Mouse (Mus musculus) hindbrain, embryonic 16.5 days (tissue): Measurements from ENCODE around the gene Olfr750. TPM values are rescaled to one million over a fixed set of nuclear protein-coding genes. Genes with fewer than 3 reads are reported as not detected.

Source experiments
- ATAC-seq: fragments of 200-750 bp; cut with Nextera tagmentation; 2 replicates; pipeline ENCODE4 v1.8.0; 2017; ENCODE audit warnings: moderate TSS enrichment, moderate library complexity
- H3K27ac ChIP-seq: fragments of 300-500 bp; sonication (generic); 2 replicates; pipeline ENCODE4 v1.5.1; 2014; ENCODE audit warnings: low read depth, mild to moderate bottlenecking, control low read depth, low read length, moderate library complexity
- H3K27me3 ChIP-seq: fragments of 300-500 bp; sonication (generic); replicated peaks from 2 replicates; pipeline ENCODE4 v1.6.1; 2014; ENCODE audit warnings: low read length; ENCODE audit not compliant: control insufficient read depth, insufficient read depth
- H3K36me3 ChIP-seq: fragments of 300-500 bp; sonication (generic); 2 replicates; pipeline ENCODE4 v1.6.1; 2014; ENCODE audit warnings: mild to moderate bottlenecking, low read length, moderate library complexity, mixed read lengths; ENCODE audit not compliant: control insufficient read depth, insufficient read depth
- H3K4me1 ChIP-seq: fragments of 300-500 bp; sonication (generic); 2 replicates; pipeline ENCODE4 v1.6.1; 2014; ENCODE audit warnings: low read depth, low read length; ENCODE audit not compliant: control insufficient read depth, insufficient read depth
- H3K4me2 ChIP-seq: fragments of 300-500 bp; sonication (generic); 2 replicates; pipeline ENCODE4 v1.6.1; 2014; ENCODE audit warnings: mild to moderate bottlenecking, low read length, control low read depth, moderate library complexity
- H3K4me3 ChIP-seq: fragments of 300-500 bp; sonication (generic); 2 replicates; pipeline ENCODE4 v1.5.1; 2014; ENCODE audit warnings: mild to moderate bottlenecking, low read length, control low read depth, moderate library complexity
- H3K9ac ChIP-seq: fragments of 300-500 bp; sonication (generic); 2 replicates; pipeline ENCODE4 v1.6.1; 2014; ENCODE audit warnings: low read depth, mild to moderate bottlenecking, control low read depth, low read length, moderate library complexity
- H3K9me3 ChIP-seq: fragments of 300-500 bp; sonication (generic); 2 replicates; pipeline ENCODE4 v1.6.1; 2014; ENCODE audit warnings: mild to moderate bottlenecking, low read length, moderate library complexity; ENCODE audit not compliant: control insufficient read depth
- WGBS: fragments of 180-500 bp; shearing (Covaris S2); extraction: QIAGEN DNeasy Blood & Tissue Kit; methylation state at CpG from one replicate; pipeline ENCODE4 v1.1.7; 2014; 5-methylcytosine and 5-hydroxymethylcytosine counted together
- polyA plus RNA-seq: library from polyadenylated mRNA; unstranded; fragments of >200 nt; fragmentation: Nextera tagmentation; extraction: Ambion mirVana; gene quantifications from 2 replicates; pipeline ENCODE4 v1.2.1, GENCODE M21; 2015

The Olfr750 gene
- polyA plus RNA-seq, 1 experiment from 2014 or later, result 0.03 TPM

GRCm38 (mm10) chr14:51050063-51050462 lies 24.2 kb downstream of the Olfr750 start, which contains the start of gene Rnase11:
TSS of gene Rnase11 (minus strand) at chr14:51050163.
- Histone ChIP-seq H3K4me1 (no peaks in the 10 kb centered on the region), H3K9me3 (no peaks in the 10 kb centered on the region), H3K27me3 (no peaks in the 10 kb centered on the region), H3K4me2 (no peak within 1 kb of the TSS), H3K9ac (no peak within 1 kb of the TSS), H3K36me3 (no peaks in the 10 kb centered on the region), H3K27ac (no peak within 1 kb of the TSS), H3K4me3 (no peak within 1 kb of the TSS)
- WGBS, result 93% methylated on average over 2 of the region's 2 CpGs
- no peak for ATAC-seq

DNA sequence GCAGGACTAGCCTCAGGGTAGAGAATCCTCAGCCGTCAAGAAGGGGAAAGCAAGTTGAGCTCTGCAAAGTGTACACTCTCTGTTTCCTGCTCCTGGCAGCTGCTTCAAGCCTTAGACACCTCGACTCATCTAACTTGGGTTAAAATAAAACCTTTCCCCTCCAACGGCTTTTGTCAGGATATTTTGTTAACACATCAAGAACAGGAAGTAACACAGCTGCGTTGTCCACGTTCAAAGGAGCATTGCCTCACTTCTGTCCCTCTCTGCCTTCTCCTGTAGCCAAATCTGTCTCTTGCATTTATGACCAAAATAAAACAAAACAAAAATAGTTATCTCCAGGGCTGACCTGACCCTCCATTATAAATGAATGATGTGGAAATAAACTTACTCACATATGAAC lies 26.4 kb downstream of the Olfr750 start:
- no peak overlapping the region for H3K4me3 ChIP-seq
- no peaks in the 10 kb centered on the region for H3K27me3 ChIP-seq
- 76% methylated on average over 5 of the region's 5 CpGs for WGBS
- H3K4me1 ChIP-seq, result no peaks in the 10 kb centered on the region
- no peak overlapping the region for H3K9ac ChIP-seq
- no peaks in the 10 kb centered on the region for H3K36me3 ChIP-seq
- no peak overlapping the region for H3K27ac ChIP-seq
- no peaks in the 10 kb centered on the region for H3K9me3 ChIP-seq
- no peak for ATAC-seq
- no peak overlapping the region for H3K4me2 ChIP-seq

- no peaks in the 10 kb centered on the region for H3K9me3 ChIP-seq
- no peak within 1 kb of the TSS for H3K9ac ChIP-seq
- H3K4me2 ChIP-seq, result no peak within 1 kb of the TSS
- no peaks in the 10 kb centered on the region for H3K4me1 ChIP-seq
- WGBS, result 60% methylated on average over 6 of the region's 6 CpGs
- no peaks in the 10 kb centered on the region for H3K36me3 ChIP-seq
- no peak within 1 kb of the TSS for H3K27ac ChIP-seq
- H3K27me3 ChIP-seq, result no peaks in the 10 kb centered on the region
- no peak within 1 kb of the TSS for H3K4me3 ChIP-seq
- no peak for ATAC-seq
Measured at GRCm38 (mm10) chr14:51041769-51042168, 32.5 kb downstream of the Olfr750 start, which contains the start of gene Rnase9. TSS of gene Rnase9 (minus strand) at chr14:51041869.

GRCm38 (mm10) chr14:51036214-51036613 lies 38.0 kb downstream of the Olfr750 start:
- no peak overlapping the region for H3K4me2 ChIP-seq
- no peak overlapping the region for H3K9ac ChIP-seq
- H3K27me3 ChIP-seq, result no peaks in the 10 kb centered on the region
- no peaks in the 10 kb centered on the region for H3K36me3 ChIP-seq
- H3K9me3 ChIP-seq, result no peaks in the 10 kb centered on the region
- no peak for ATAC-seq
- 89% methylated on average over 4 of the region's 4 CpGs for WGBS
- H3K4me3 ChIP-seq, result no peak overlapping the region
- H3K4me1 ChIP-seq, result no peaks in the 10 kb centered on the region
- no peak overlapping the region for H3K27ac ChIP-seq

DNA sequence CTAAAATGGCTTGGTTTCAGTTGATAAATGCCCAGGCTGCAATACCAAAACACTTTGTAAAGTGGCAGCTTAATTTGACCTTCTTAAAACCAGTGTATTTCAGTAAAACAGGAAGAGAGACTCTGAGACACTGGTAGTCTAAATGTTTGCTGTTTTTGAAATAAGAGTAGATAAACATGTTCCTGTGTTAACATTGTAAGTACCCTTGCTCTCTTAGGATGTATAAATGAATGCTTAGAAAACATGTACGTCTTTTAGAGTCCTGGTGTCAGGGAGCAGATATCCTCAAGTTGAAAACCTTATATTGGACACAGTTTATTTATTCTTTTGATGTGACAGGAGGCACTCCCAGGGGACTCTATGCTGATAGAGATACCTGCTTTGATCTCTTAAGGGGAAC lies 39.0 kb downstream of the Olfr750 start:
- H3K4me1 ChIP-seq, result no peaks in the 10 kb centered on the region
- no peak overlapping the region for H3K9ac ChIP-seq
- no peak overlapping the region for H3K4me2 ChIP-seq
- no peak for ATAC-seq
- H3K36me3 ChIP-seq, result no peaks in the 10 kb centered on the region
- no peak overlapping the region for H3K4me3 ChIP-seq
- H3K27ac ChIP-seq, result no peak overlapping the region
- H3K9me3 ChIP-seq, result no peaks in the 10 kb centered on the region
- 67% methylated on average over 1 of the region's 1 CpGs for WGBS
- no peaks in the 10 kb centered on the region for H3K27me3 ChIP-seq

DNA sequence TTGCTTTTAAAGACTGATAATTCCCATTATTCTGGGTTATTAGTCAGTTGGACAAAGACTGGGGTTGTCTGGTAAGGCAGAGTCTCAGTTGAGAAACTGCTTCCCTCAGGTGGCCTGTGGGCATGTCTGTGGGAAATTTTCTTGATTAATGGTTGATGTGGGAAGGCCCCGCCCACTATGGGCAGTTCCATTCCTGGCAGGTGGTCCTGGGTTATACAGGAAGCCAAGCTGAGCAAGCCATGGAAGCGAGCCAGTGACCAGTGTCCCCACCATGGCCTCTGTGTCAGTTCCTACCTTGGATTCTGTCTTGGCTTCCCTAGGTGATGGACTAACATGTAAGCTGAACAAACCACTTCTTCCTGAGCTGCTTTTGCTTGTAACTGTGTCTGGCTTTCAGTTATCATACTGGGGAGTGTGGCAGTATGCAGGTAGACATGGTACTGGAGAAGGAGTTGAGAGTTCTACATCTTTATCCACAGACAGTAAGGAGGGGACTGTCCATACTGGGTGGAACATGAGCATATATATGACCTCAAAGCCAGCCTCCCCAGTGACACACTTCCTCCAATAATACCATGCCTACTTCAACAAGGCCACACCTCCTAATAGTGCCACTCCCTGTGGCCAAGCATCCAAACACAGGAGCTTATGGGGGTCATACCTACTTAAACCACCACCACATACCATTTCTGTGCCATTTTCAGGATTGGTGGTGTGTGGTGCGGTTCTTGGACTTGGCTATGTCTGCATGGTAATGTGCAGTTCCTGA lies 46.7 kb downstream of the Olfr750 start:
- Histone ChIP-seq H3K9ac (no peak overlapping the region), H3K9me3 (no peaks in the 10 kb centered on the region), H3K27ac (no peak overlapping the region), H3K36me3 (no peaks in the 10 kb centered on the region), H3K27me3 (no peaks in the 10 kb centered on the region), H3K4me2 (no peak overlapping the region), H3K4me3 (no peak overlapping the region), H3K4me1 (no peaks in the 10 kb centered on the region)
- WGBS, result 70% methylated on average over 3 of the region's 3 CpGs
- ATAC-seq, result no peak

- H3K9ac ChIP-seq, result no peak overlapping the region
- no peak overlapping the region for H3K27ac ChIP-seq
- ATAC-seq, result peak; percentile 74; the same call in 1 of the 2 replicates
- H3K4me2 ChIP-seq, result no peak overlapping the region
- no peaks in the 10 kb centered on the region for H3K4me1 ChIP-seq
- no peaks in the 10 kb centered on the region for H3K36me3 ChIP-seq
- H3K9me3 ChIP-seq, result no peaks in the 10 kb centered on the region
- H3K27me3 ChIP-seq, result no peaks in the 10 kb centered on the region
- 37% methylated on average over 5 of the region's 5 CpGs for WGBS
- no peak overlapping the region for H3K4me3 ChIP-seq
Measured at GRCm38 (mm10) chr14:51026391-51027133, 47.7 kb downstream of the Olfr750 start.

GRCm38 (mm10) chr14:51024820-51025219 lies 49.4 kb downstream of the Olfr750 start:
- no peaks in the 10 kb centered on the region for H3K9me3 ChIP-seq
- ATAC-seq, result no peak
- H3K4me3 ChIP-seq, result no peak overlapping the region
- no peaks in the 10 kb centered on the region for H3K36me3 ChIP-seq
- no peak overlapping the region for H3K4me2 ChIP-seq
- H3K27me3 ChIP-seq, result no peaks in the 10 kb centered on the region
- H3K27ac ChIP-seq, result no peak overlapping the region
- H3K4me1 ChIP-seq, result no peaks in the 10 kb centered on the region
- WGBS, result 88% methylated on average over 1 of the region's 1 CpGs
- no peak overlapping the region for H3K9ac ChIP-seq

- no peak overlapping the region for H3K9ac ChIP-seq
- no peak overlapping the region for H3K27ac ChIP-seq
- no peaks in the 10 kb centered on the region for H3K4me1 ChIP-seq
- WGBS, result 92% methylated on average over 4 of the region's 4 CpGs
- no peaks in the 10 kb centered on the region for H3K27me3 ChIP-seq
- H3K4me3 ChIP-seq, result no peak overlapping the region
- no peak for ATAC-seq
- H3K4me2 ChIP-seq, result no peak overlapping the region
- H3K36me3 ChIP-seq, result no peaks in the 10 kb centered on the region
- H3K9me3 ChIP-seq, result no peaks in the 10 kb centered on the region
Measured at GRCm38 (mm10) chr14:51023457-51023856, 50.8 kb downstream of the Olfr750 start.
